Mouse (Mus musculus) urinary bladder, postnatal 4 days (tissue): Measurements from ENCODE around the gene Samd9l.
"Not testable (repeated sequence)": the region's sequence is repeated elsewhere in the genome, so short reads cannot be mapped to it uniquely, and the experiment has no call there.

Experiments used
- DNase-seq, 2 experiments: peaks; one replicate each; pipeline ENCODE4 v3.0.0; 2021 to 2022; ENCODE audit warnings: low spot score in 2 of 2

Samd9l gene

GRCm38 (mm10) chr6:3343603-3344247 lies 55.6 kb downstream of the Samd9l start:
- not testable (repeated sequence) for DNase-seq

- DNase-seq = no peak
Observed at GRCm38 (mm10) chr6:3341479-3341878, 57.9 kb downstream of the Samd9l start.

GRCm38 (mm10) chr6:3340928-3341327 lies 58.4 kb downstream of the Samd9l start:
- not testable (repeated sequence) for DNase-seq

- not testable (repeated sequence) for DNase-seq
Observed at GRCm38 (mm10) chr6:3339131-3339530, 60.2 kb downstream of the Samd9l start.
